Mouse (Mus musculus): Measurements from ENCODE around the gene Lrrc74b.
A peak's percentile ranks its signal among the peaks of the same experiment; 100 is the strongest.

The Lrrc74b gene

GRCm38 (mm10) chr16:17502681-17503080, 58.4 kb downstream of the Lrrc74b start:
- no peak for DNase-seq (ENCODE audit: extremely low spot score, low spot score)

- DNase-seq (ENCODE audit: extremely low spot score, low spot score) = peak; percentile 47
These were observed 61.7 kb downstream of the Lrrc74b start for GRCm38 (mm10) chr16:17499249-17499883.

DNA sequence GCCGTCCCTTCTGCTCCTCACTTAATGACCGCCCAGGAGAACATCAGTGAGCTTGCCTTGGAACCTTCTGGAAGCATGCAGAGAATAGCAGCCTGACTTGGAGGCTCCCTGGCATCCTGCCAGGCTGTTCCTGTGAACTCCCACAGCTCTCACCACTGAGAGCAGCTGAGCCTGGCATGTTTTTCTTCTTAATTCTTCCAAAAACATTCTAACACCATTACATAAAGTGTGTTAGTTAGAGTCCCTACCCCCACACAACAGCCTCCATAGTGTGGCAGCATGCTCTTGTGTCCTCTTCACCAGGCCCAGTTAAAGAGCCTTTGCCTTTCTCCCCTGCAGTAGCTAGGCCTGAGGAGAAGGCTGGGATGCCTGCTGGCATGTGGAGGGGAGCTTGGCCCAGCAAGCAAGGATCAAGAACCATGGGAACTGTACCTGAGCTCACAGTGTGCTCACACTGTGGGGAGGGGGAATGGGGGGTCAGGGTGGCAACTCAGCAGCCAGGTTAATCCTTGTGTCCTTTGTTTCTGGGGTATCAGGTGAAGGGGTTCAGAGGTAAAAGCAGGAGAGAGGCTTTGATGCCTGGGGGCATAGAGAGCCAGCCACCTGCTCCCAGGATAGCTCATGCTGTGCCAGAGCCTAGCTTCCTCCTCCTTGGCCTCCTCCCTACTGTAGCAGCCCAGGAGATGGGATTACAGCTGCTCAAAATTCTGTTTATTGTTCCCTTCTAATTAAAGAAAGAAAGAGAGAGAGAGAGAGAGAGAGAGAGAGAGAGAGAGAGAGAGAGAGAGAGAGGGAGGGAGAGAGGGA, 64.3 kb downstream of the Lrrc74b start:
- DNase-seq (ENCODE audit: extremely low spot score, low spot score) = no peak

Data from neural tube, embryonic 10.5 days (tissue).